Mouse (Mus musculus): ENCODE measurements around the gene Lpcat1. TPM values are rescaled to one million over a fixed set of nuclear protein-coding genes. Genes with fewer than 3 reads are reported as not detected.

Gene Lpcat1
- total RNA-seq, 1 experiment: 105 TPM

DNA sequence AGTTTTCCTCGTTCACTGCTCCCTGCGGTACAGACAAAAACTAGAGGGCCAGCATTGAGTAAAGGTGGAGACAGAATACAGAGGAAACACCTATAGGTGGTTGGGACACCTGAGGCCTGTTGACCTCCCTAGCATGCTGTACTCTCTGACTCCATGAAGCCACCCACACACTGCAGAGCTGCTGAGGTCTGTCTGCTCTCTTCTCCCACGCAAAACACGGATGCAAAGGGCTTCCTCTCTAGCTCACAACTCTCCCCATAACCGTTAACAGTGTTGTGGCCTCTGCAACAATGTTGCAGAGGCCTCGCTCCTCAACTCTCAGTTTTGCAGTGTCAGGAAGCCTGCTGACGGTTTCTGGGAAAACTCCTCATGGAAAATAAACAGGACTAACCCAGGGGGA is 15.5 kb downstream of the Lpcat1 start:
- H3K27ac ChIP-seq (ENCODE audit: insufficient read depth, low read depth, low read length, poor library complexity, severe bottlenecking): no peak overlapping the region
- no peaks in the 10 kb centered on the region for H3K9me3 ChIP-seq (ENCODE audit: control insufficient read depth, insufficient read depth, low read depth, low read length)
- TF ChIP-seq HCFC1 (IDR thresholded peaks at IDR 0.05; ENCODE audit: borderline replicate concordance, insufficient read depth, low read length) (no peak), MAFK (IDR thresholded peaks at IDR 0.05; ENCODE audit: insufficient read depth, low read depth, low read length) (no peak), ZNF384 (IDR thresholded peaks at IDR 0.05; ENCODE audit: low read depth, low read length) (no peak), CHD2 (IDR thresholded peaks at IDR 0.05; ENCODE audit: low read depth, low read length) (no peak), ZC3H11A (IDR thresholded peaks at IDR 0.05; ENCODE audit: borderline replicate concordance, low read depth, low read length) (no peak)
- in situ Hi-C loops (cut with MboI; ENCODE audit: low sequenced_read_pairs in 2 of 2, unreplicated experiment in 2 of 2): no loop called here
- no peak for DNase-seq (ENCODE audit: low read depth, low spot score)
- no peak overlapping the region for H3K9ac ChIP-seq (ENCODE audit: insufficient read depth, low read depth, low read length, poor library complexity, severe bottlenecking)
- H3K36me3 ChIP-seq (ENCODE audit: control insufficient read depth, insufficient read depth, low read length, poor library complexity, severe bottlenecking): peaks cover 2% of the 10 kb centered on the region; the same call in 1 of the 2 replicates
- no peaks in the 10 kb centered on the region for H3K4me1 ChIP-seq (ENCODE audit: control insufficient read depth in 2 of 2, insufficient read depth in 2 of 2, low read length in 2 of 2, poor library complexity in 1 of 2)
- no peak overlapping the region for H3K4me3 ChIP-seq (ENCODE audit: insufficient read depth in 1 of 2, low read depth in 1 of 2, low read length in 2 of 2, poor library complexity in 1 of 2, severe bottlenecking in 1 of 2)

DNA sequence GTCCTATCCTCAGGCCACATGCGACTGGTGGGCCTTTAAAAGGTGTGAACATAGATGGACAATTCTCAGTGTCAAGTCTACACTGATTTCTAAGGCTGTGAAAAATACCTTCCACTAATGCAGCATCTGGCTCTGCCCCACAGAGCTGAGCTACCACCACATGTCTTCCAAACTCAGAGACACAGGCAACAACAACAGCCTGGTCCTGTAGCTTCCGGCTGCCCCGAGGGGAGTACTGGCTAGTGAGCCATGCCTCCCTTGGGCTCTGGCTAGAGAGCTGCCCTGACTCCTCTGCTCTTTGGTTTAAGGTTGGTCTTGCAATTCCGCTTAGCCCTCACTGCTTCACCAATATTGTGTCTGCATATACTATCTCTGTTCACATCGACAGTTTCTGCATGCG is 16.3 kb downstream of the Lpcat1 start:
- peaks cover 4% of the 10 kb centered on the region; the same call in 1 of the 2 replicates for H3K36me3 ChIP-seq (ENCODE audit: control insufficient read depth, insufficient read depth, low read length, poor library complexity, severe bottlenecking)
- in situ Hi-C loops (cut with MboI; ENCODE audit: low sequenced_read_pairs in 2 of 2, unreplicated experiment in 2 of 2): no loop called here
- DNase-seq (ENCODE audit: low read depth, low spot score): no peak

GRCm38 (mm10) chr13:73484171-73484570 is 17.2 kb downstream of the Lpcat1 start:
- no peak overlapping the region for H3K27ac ChIP-seq (ENCODE audit: insufficient read depth, low read depth, low read length, poor library complexity, severe bottlenecking)
- DNase-seq (ENCODE audit: low read depth, low spot score): no peak
- H3K4me1 ChIP-seq (ENCODE audit: control insufficient read depth in 2 of 2, insufficient read depth in 2 of 2, low read length in 2 of 2, poor library complexity in 1 of 2): peaks cover 0 to 3% of the 10 kb centered on the region in 2 experiments; a peak in 1 of 4 replicates
- H3K36me3 ChIP-seq (ENCODE audit: control insufficient read depth, insufficient read depth, low read length, poor library complexity, severe bottlenecking): peaks cover 11% of the 10 kb centered on the region
- in situ Hi-C loops (cut with MboI; ENCODE audit: low sequenced_read_pairs in 2 of 2, unreplicated experiment in 2 of 2): no loop called here
- no peak overlapping the region for H3K9ac ChIP-seq (ENCODE audit: insufficient read depth, low read depth, low read length, poor library complexity, severe bottlenecking)
- no peaks in the 10 kb centered on the region for H3K9me3 ChIP-seq (ENCODE audit: control insufficient read depth, insufficient read depth, low read depth, low read length)
- no peak overlapping the region for H3K4me3 ChIP-seq (ENCODE audit: insufficient read depth in 1 of 2, low read depth in 1 of 2, low read length in 2 of 2, poor library complexity in 1 of 2, severe bottlenecking in 1 of 2)
- no peak for TF ChIP-seq ZC3H11A (IDR thresholded peaks at IDR 0.05; ENCODE audit: borderline replicate concordance, low read depth, low read length)

More for the DNA sequence above, 16.3 kb downstream of the Lpcat1 start:
- H3K27ac ChIP-seq (ENCODE audit: insufficient read depth, low read depth, low read length, poor library complexity, severe bottlenecking): no peak overlapping the region
- no peak overlapping the region for H3K4me3 ChIP-seq (ENCODE audit: insufficient read depth in 1 of 2, low read depth in 1 of 2, low read length in 2 of 2, poor library complexity in 1 of 2, severe bottlenecking in 1 of 2)
- H3K9ac ChIP-seq (ENCODE audit: insufficient read depth, low read depth, low read length, poor library complexity, severe bottlenecking): no peak overlapping the region
- no peaks in the 10 kb centered on the region for H3K9me3 ChIP-seq (ENCODE audit: control insufficient read depth, insufficient read depth, low read depth, low read length)
- peaks cover 0 to 3% of the 10 kb centered on the region in 2 experiments; a peak in 1 of 4 replicates for H3K4me1 ChIP-seq (ENCODE audit: control insufficient read depth in 2 of 2, insufficient read depth in 2 of 2, low read length in 2 of 2, poor library complexity in 1 of 2)
- TF ChIP-seq MAFK (IDR thresholded peaks at IDR 0.05; ENCODE audit: insufficient read depth, low read depth, low read length) (no peak), CHD2 (IDR thresholded peaks at IDR 0.05; ENCODE audit: low read depth, low read length) (no peak), ZC3H11A (IDR thresholded peaks at IDR 0.05; ENCODE audit: borderline replicate concordance, low read depth, low read length) (no peak), HCFC1 (IDR thresholded peaks at IDR 0.05; ENCODE audit: borderline replicate concordance, insufficient read depth, low read length) (no peak), ZNF384 (IDR thresholded peaks at IDR 0.05; ENCODE audit: low read depth, low read length) (no peak)

- no peak overlapping the region for H3K9ac ChIP-seq (ENCODE audit: insufficient read depth, low read depth, low read length, poor library complexity, severe bottlenecking)
- H3K27ac ChIP-seq (ENCODE audit: insufficient read depth, low read depth, low read length, poor library complexity, severe bottlenecking): no peak overlapping the region
- in situ Hi-C loops (cut with MboI; ENCODE audit: low sequenced_read_pairs in 2 of 2, unreplicated experiment in 2 of 2): no loop called here
These were observed 21.1 kb downstream of the Lpcat1 start for GRCm38 (mm10) chr13:73488105-73488504.

GRCm38 (mm10) chr13:73488707-73489106 is 21.7 kb downstream of the Lpcat1 start:
- H3K36me3 ChIP-seq (ENCODE audit: control insufficient read depth, insufficient read depth, low read length, poor library complexity, severe bottlenecking): peaks cover 34% of the 10 kb centered on the region
- H3K27ac ChIP-seq (ENCODE audit: insufficient read depth, low read depth, low read length, poor library complexity, severe bottlenecking): no peak overlapping the region
- H3K9me3 ChIP-seq (ENCODE audit: control insufficient read depth, insufficient read depth, low read depth, low read length): no peaks in the 10 kb centered on the region
- no peak overlapping the region for H3K4me3 ChIP-seq (ENCODE audit: insufficient read depth in 1 of 2, low read depth in 1 of 2, low read length in 2 of 2, poor library complexity in 1 of 2, severe bottlenecking in 1 of 2)
- in situ Hi-C loops (cut with MboI; ENCODE audit: low sequenced_read_pairs in 2 of 2, unreplicated experiment in 2 of 2): no loop called here
- H3K9ac ChIP-seq (ENCODE audit: insufficient read depth, low read depth, low read length, poor library complexity, severe bottlenecking): no peak overlapping the region
- no peak for DNase-seq (ENCODE audit: low read depth, low spot score)
- H3K4me1 ChIP-seq (ENCODE audit: control insufficient read depth in 2 of 2, insufficient read depth in 2 of 2, low read length in 2 of 2, poor library complexity in 1 of 2): peaks cover 0 to 3% of the 10 kb centered on the region in 2 experiments; a peak in 1 of 4 replicates
- TF ChIP-seq ZC3H11A (IDR thresholded peaks at IDR 0.05; ENCODE audit: borderline replicate concordance, low read depth, low read length) (no peak), MAFK (IDR thresholded peaks at IDR 0.05; ENCODE audit: insufficient read depth, low read depth, low read length) (no peak), HCFC1 (IDR thresholded peaks at IDR 0.05; ENCODE audit: borderline replicate concordance, insufficient read depth, low read length) (no peak), CHD2 (IDR thresholded peaks at IDR 0.05; ENCODE audit: low read depth, low read length) (no peak), ZNF384 (IDR thresholded peaks at IDR 0.05; ENCODE audit: low read depth, low read length) (no peak)

More at GRCm38 (mm10) chr13:73488105-73488504, 21.1 kb downstream of the Lpcat1 start:
- TF ChIP-seq ZNF384 (IDR thresholded peaks at IDR 0.05; ENCODE audit: low read depth, low read length): no peak
- TF ChIP-seq HCFC1 (IDR thresholded peaks at IDR 0.05; ENCODE audit: borderline replicate concordance, insufficient read depth, low read length): no peak
- no peak for TF ChIP-seq MAFK (IDR thresholded peaks at IDR 0.05; ENCODE audit: insufficient read depth, low read depth, low read length)
- no peak for TF ChIP-seq CHD2 (IDR thresholded peaks at IDR 0.05; ENCODE audit: low read depth, low read length)
- TF ChIP-seq ZC3H11A (IDR thresholded peaks at IDR 0.05; ENCODE audit: borderline replicate concordance, low read depth, low read length): no peak
- no peak for DNase-seq (ENCODE audit: low read depth, low spot score)
- peaks cover 33% of the 10 kb centered on the region for H3K36me3 ChIP-seq (ENCODE audit: control insufficient read depth, insufficient read depth, low read length, poor library complexity, severe bottlenecking)
- no peaks in the 10 kb centered on the region for H3K9me3 ChIP-seq (ENCODE audit: control insufficient read depth, insufficient read depth, low read depth, low read length)
- H3K4me1 ChIP-seq (ENCODE audit: control insufficient read depth in 2 of 2, insufficient read depth in 2 of 2, low read length in 2 of 2, poor library complexity in 1 of 2): peaks cover 0 to 3% of the 10 kb centered on the region in 2 experiments; a peak in 1 of 4 replicates
- no peak overlapping the region for H3K4me3 ChIP-seq (ENCODE audit: insufficient read depth in 1 of 2, low read depth in 1 of 2, low read length in 2 of 2, poor library complexity in 1 of 2, severe bottlenecking in 1 of 2)

All from ES-E14 (cell line).